Mouse (Mus musculus) kidney, embryonic 16.5 days (tissue): ENCODE measurements around the gene Trim60. TPM values are rescaled to one million over a fixed set of nuclear protein-coding genes. Genes with fewer than 3 reads are reported as not detected.

Source experiments
- ATAC-seq: fragments of 200-750 bp; cut with Nextera tagmentation; 2 replicates; pipeline ENCODE4 v1.8.0; 2017; ENCODE audit warnings: moderate TSS enrichment; ENCODE audit not compliant: low FRiP score, low TSS enrichment
- H3K27ac ChIP-seq: fragments of 300-500 bp; sonication (generic); 2 replicates; pipeline ENCODE4 v1.5.1; 2014; ENCODE audit warnings: low read length
- H3K27me3 ChIP-seq: fragments of 300-500 bp; sonication (generic); 2 replicates; pipeline ENCODE4 v1.6.1; 2014; ENCODE audit warnings: low read length, control low read depth, mixed read lengths; ENCODE audit not compliant: insufficient read depth
- H3K36me3 ChIP-seq: fragments of 300-500 bp; sonication (generic); 2 replicates; pipeline ENCODE4 v1.6.1; 2014; ENCODE audit warnings: low read length, control low read depth, mixed read lengths; ENCODE audit not compliant: insufficient read depth
- H3K4me1 ChIP-seq: fragments of 300-500 bp; sonication (generic); 2 replicates; pipeline ENCODE4 v1.6.1; 2014; ENCODE audit warnings: low read length, control low read depth, mixed read lengths; ENCODE audit not compliant: insufficient read depth
- H3K4me2 ChIP-seq: fragments of 300-500 bp; sonication (generic); replicated peaks from 2 replicates; pipeline ENCODE4 v1.6.1; 2014; ENCODE audit warnings: low read depth, low read length
- H3K4me3 ChIP-seq: fragments of 300-500 bp; sonication (generic); 2 replicates; pipeline ENCODE4 v1.5.1; 2014; ENCODE audit warnings: mild to moderate bottlenecking, low read length
- H3K9ac ChIP-seq: fragments of 300-500 bp; sonication (generic); replicated peaks from 2 replicates; pipeline ENCODE4 v1.6.1; 2014; ENCODE audit warnings: low read length
- H3K9me3 ChIP-seq: fragments of 300-500 bp; sonication (generic); 2 replicates; pipeline ENCODE4 v1.6.1; 2016; ENCODE audit warnings: low read length, control low read depth
- WGBS: fragments of 180-500 bp; shearing (Covaris S2); extraction: QIAGEN DNeasy Blood & Tissue Kit; methylation state at CpG from one replicate; pipeline ENCODE4 v1.1.7; 2014; 5-methylcytosine and 5-hydroxymethylcytosine counted together
- polyA plus RNA-seq: library from polyadenylated mRNA; unstranded; fragments of >200 nt; fragmentation: Nextera tagmentation; extraction: Ambion mirVana; gene quantifications from 2 replicates; pipeline ENCODE4 v1.2.1, GENCODE M21; 2015

Trim60 gene
- polyA plus RNA-seq: 0.07 and 0.08 TPM in 2 replicates

DNA sequence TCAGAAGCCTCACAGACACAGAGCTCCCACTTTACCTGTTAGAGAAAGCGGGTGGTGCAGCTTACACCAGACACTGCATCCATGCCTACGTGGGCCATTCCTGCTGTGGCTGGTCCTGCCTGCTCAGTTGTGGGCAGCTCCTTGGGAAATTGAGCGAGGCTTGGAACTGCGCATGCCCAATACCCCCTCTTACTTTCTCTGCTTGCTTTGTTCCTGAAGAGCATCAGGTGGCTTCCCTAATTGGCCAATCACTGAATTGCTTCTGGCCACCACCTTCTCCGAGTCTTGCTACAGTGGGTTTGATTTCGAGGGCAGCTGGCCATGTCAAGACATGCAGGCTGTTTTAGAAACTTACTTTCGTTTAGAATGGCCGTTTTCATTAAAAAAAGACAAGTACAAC lies at the start of gene Trim60, which contains the start of gene Trim61:
Gene Trim60, minus strand, starts transcription at position 162 of the 400 bp plus-strand sequence.
Gene Trim61, minus strand, starts transcription at position 101 of the 400 bp plus-strand sequence.
- Histone ChIP-seq H3K4me1 (no peaks in the 10 kb centered on the region), H3K4me3 (no peak within 1 kb of the TSS), H3K9ac (no peak within 1 kb of the TSS), H3K9me3 (peaks cover 6% of the 10 kb centered on the region), H3K36me3 (no peaks in the 10 kb centered on the region), H3K27ac (no peak within 1 kb of the TSS), H3K27me3 (no peaks in the 10 kb centered on the region), H3K4me2 (no peak within 1 kb of the TSS)
- no peak for ATAC-seq
- WGBS: 88% methylated on average over 8 of the region's 8 CpGs

DNA sequence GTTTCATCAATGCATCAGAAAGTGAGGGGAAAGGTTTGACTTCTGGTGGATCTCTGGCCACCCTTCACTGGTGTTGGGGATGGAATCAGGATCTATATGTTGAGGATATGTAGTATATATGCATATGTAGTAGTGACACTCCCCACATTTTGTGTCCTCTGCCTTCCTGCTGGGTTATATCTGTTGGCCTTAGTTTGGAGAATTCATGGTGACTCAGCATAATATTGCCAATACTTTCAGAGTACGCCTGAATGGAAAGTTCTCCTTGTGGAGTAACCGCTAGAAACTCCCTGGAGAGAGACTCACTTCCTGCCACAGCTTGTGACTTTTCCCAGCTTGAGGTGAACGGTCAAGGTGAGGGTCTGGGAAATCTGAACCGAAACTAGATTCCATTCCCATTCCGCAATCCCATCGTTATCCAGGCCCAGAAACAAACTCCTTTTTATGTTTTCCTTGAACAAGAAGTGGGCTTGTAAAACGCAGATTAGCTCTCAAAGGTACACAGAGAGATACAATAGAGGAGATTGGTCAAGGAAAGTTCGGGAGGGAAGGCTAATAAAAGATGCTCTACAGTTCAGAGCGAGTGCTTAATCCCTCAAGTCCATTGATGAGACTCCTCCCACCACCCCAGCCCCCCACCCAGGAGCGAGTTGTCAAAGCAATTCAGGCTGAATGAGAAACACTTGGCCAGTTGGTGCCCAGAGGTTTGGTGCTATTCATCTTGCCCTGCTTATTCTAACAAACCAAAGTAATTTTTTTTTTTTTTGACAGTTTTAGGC lies 49.5 kb upstream of the Trim60 start:
- H3K27me3 ChIP-seq: no peaks in the 10 kb centered on the region
- no peaks in the 10 kb centered on the region for H3K9me3 ChIP-seq
- no peaks in the 10 kb centered on the region for H3K36me3 ChIP-seq
- no peak for ATAC-seq
- no peak overlapping the region for H3K27ac ChIP-seq
- H3K4me3 ChIP-seq: no peak overlapping the region
- 26% methylated on average over 10 of the region's 10 CpGs for WGBS
- no peaks in the 10 kb centered on the region for H3K4me1 ChIP-seq
- H3K9ac ChIP-seq: no peak overlapping the region
- H3K4me2 ChIP-seq: no peak overlapping the region

DNA sequence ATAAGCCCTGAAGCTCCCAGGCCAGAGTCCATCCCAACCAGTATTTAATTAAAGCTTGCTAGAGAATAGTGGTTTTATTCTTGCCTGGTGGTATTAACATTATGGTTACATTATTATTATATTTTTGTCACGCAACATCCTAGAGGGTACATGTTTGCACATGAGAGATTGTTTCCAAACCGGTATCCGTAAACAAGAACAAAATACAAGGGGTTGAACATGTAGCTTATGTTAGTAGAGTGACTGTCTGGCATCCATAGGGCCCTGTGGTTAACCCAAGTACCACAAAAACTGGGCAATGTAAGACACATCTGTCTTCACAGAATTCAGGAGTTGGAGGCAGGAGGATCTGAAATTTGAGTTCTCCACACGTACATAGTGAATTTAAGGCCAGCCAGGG lies 48.6 kb upstream of the Trim60 start:
- Histone ChIP-seq H3K27me3 (no peaks in the 10 kb centered on the region), H3K4me1 (no peaks in the 10 kb centered on the region), H3K4me3 (no peak overlapping the region), H3K9ac (no peak overlapping the region), H3K9me3 (no peaks in the 10 kb centered on the region), H3K27ac (no peak overlapping the region), H3K4me2 (no peak overlapping the region), H3K36me3 (no peaks in the 10 kb centered on the region)
- no peak for ATAC-seq
- WGBS: 86% methylated on average over 4 of the region's 4 CpGs

DNA sequence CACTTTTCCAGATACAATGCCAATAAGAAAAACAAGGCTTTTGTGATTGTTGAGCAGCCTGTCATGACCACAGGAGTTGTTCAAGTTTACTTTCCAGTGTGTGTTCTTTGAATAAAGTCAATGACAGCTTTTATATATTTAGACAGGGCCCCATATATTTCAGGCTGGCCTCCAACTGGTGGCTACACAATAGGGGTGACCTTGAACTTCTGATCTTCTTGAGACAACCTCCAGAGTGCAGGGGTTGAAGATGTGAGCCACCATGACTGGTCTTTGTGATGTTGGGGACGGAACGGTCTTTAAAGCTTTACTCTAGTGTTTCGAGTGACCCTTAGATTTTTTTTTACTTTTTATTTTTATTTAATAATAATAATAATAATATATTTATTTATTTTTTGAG lies 47.2 kb upstream of the Trim60 start:
- H3K9me3 ChIP-seq: no peaks in the 10 kb centered on the region
- no peak overlapping the region for H3K4me2 ChIP-seq
- no peaks in the 10 kb centered on the region for H3K27me3 ChIP-seq
- no peaks in the 10 kb centered on the region for H3K4me1 ChIP-seq
- no peak overlapping the region for H3K4me3 ChIP-seq
- H3K9ac ChIP-seq: no peak overlapping the region
- WGBS: 98% methylated on average over 3 of the region's 3 CpGs
- no peak overlapping the region for H3K27ac ChIP-seq
- ATAC-seq: no peak
- no peaks in the 10 kb centered on the region for H3K36me3 ChIP-seq

DNA sequence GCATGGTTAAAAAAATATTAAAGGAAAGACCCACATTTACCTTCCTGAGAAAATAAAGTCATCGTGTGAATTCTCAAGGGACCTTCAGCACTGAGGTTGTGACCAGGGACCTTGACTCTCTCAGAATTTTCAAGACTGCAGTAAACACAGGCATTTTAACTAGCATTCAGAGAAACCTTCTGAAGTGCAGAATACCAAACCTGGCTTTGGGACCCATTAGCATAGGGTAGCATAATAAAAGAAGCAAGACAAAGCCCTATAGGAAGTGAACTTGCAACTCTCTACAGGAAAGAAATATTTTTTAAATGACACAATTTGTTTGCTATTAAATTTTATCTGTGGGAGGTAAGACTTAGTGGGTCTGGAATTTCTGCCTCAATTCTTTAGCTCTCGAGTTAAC lies 45.7 kb upstream of the Trim60 start:
- no peak for ATAC-seq
- Histone ChIP-seq H3K9me3 (no peaks in the 10 kb centered on the region), H3K4me2 (no peak overlapping the region), H3K4me1 (no peaks in the 10 kb centered on the region), H3K9ac (no peak overlapping the region), H3K27me3 (no peaks in the 10 kb centered on the region), H3K27ac (no peak overlapping the region), H3K4me3 (no peak overlapping the region), H3K36me3 (no peaks in the 10 kb centered on the region)
- WGBS: 38% methylated on average over 2 of the region's 2 CpGs

DNA sequence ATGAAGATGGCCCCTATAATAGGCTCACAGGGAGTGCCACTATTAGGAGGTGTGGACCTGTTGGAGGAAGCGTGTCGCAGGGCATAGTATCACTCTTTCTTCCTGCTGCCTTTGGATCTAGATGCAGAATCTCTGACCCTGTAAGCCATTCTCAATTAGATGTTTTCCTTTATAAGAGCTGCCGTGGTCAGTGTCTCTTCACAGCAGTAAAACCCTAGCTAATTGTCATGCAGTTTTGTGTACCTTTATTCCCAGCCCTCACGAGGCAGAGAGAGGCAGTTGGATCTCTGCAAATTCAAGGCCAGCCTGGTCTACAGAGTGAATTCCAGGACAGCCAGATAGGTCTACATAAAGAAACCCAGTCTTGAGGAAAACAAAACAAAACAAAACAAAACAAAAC lies 43.8 kb upstream of the Trim60 start:
- Histone ChIP-seq H3K36me3 (no peaks in the 10 kb centered on the region), H3K9ac (no peak overlapping the region), H3K4me2 (no peak overlapping the region), H3K27ac (no peak overlapping the region), H3K4me3 (no peak overlapping the region), H3K4me1 (no peaks in the 10 kb centered on the region), H3K27me3 (no peaks in the 10 kb centered on the region), H3K9me3 (no peaks in the 10 kb centered on the region)
- 70% methylated on average over 4 of the region's 4 CpGs for WGBS
- ATAC-seq: no peak

DNA sequence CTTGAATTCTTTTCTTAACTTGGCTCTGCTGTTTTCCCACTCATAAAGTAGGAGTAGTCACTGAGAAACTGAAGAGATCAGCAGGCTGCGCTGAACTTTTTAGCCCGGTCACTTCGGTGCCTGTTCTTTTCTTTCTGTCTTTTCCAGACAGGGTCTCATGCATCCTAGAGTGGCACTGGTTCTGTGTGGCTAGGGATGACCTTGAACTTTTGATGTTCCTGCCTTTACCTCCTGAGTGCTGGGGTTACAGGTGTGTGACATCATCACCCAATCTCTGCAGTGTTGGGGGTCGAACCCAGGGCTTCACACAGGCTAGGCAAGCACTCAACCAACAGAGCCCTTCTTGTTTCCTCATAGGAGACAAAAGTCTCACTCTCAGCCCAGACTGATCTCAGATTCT lies 38.3 kb upstream of the Trim60 start:
- H3K4me1 ChIP-seq: 0 out of 2 replicates have a peak, but pooled peaks cover 4% of the 10 kb centered on the region
- 91% methylated on average over 4 of the region's 4 CpGs for WGBS
- ATAC-seq: no peak
- no peaks in the 10 kb centered on the region for H3K36me3 ChIP-seq
- H3K4me3 ChIP-seq: no peak overlapping the region
- H3K9ac ChIP-seq: no peak overlapping the region
- H3K27ac ChIP-seq: no peak overlapping the region
- no peak overlapping the region for H3K4me2 ChIP-seq
- no peaks in the 10 kb centered on the region for H3K27me3 ChIP-seq
- H3K9me3 ChIP-seq: no peaks in the 10 kb centered on the region

DNA sequence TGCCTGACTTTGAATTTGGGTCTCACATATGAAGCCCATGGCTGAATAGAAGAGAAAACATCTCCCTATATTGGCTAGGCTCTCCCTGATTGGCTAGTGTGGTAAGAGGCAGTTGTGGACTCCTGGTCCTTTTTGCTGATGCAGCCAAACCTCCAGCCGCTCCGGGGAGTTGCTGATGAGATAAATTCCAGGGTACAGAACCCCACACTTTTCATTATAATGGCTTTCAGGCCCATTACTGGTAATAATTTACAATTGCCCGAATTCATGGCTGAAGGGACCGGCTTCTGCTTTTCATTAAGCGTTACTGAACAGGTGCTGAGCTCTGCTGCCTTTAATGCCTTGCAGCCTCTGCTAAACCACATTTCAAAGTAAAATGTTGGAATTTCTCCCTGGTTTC lies 35.6 kb upstream of the Trim60 start:
- Histone ChIP-seq H3K4me1 (0 out of 2 replicates have a peak, but pooled peaks cover 4% of the 10 kb centered on the region), H3K27me3 (no peaks in the 10 kb centered on the region), H3K9ac (no peak overlapping the region), H3K9me3 (no peaks in the 10 kb centered on the region), H3K4me3 (no peak overlapping the region), H3K4me2 (no peak overlapping the region), H3K36me3 (no peaks in the 10 kb centered on the region), H3K27ac (peak overlapping the region; percentile 9; the same call in 1 of the 2 replicates)
- 29% methylated on average over 5 of the region's 5 CpGs for WGBS
- no peak for ATAC-seq

DNA sequence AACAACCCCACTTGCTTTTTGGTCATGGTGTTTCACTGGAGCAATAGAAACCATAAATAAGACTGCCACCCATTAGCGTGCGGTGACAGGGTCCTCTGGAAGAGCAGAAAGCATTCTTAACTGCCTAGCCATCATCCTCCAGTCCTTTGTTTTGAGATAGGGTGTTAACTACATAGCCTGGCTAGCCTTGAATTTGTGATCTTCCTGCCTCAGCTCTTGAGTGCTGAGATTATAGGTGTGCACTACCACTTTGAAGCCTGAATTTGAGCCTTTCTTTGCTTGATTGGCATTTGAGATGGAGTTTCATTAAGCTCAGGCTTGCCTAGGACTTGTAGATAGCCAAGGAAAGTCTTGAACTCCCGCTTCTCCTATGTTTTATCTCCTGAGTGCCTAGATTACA lies 35.2 kb upstream of the Trim60 start:
- no peak overlapping the region for H3K9ac ChIP-seq
- H3K4me3 ChIP-seq: no peak overlapping the region
- H3K27me3 ChIP-seq: no peaks in the 10 kb centered on the region
- no peaks in the 10 kb centered on the region for H3K36me3 ChIP-seq
- H3K9me3 ChIP-seq: no peaks in the 10 kb centered on the region
- H3K4me1 ChIP-seq: 0 out of 2 replicates have a peak, but pooled peaks cover 4% of the 10 kb centered on the region
- ATAC-seq: no peak
- 61% methylated on average over 3 of the region's 3 CpGs for WGBS
- no peak overlapping the region for H3K4me2 ChIP-seq
- H3K27ac ChIP-seq: 0 out of 2 replicates have a peak overlapping the region, but pooled peaks have one; percentile 16

DNA sequence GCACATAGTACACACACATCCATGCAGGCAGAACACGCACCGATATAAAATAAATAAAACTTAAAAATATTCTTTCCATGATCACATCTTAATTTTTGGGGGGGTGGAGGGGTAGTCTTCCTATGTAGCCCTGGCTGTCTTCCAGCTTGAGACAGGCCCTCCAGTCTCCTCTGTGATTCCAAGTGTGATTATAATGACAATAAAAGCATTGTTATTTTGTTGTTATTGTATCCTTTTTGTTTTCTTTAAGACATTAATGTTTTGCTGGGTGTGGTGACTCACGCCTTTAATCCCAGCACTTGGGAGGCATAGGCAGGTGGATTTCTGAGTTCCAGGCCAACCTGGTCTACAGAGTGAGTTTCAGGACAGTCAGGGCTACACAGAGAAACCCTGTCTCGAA lies 29.4 kb upstream of the Trim60 start:
- Histone ChIP-seq H3K27me3 (no peaks in the 10 kb centered on the region), H3K4me2 (no peak overlapping the region), H3K9me3 (no peaks in the 10 kb centered on the region), H3K4me3 (no peak overlapping the region), H3K9ac (no peak overlapping the region), H3K4me1 (no peaks in the 10 kb centered on the region), H3K36me3 (no peaks in the 10 kb centered on the region), H3K27ac (no peak overlapping the region)
- WGBS: 95% methylated on average over 4 of the region's 4 CpGs
- ATAC-seq: no peak
